Mouse (Mus musculus) midbrain, embryonic 16.5 days (tissue): ENCODE results near the gene Rps27a. TPM values are rescaled to one million over a fixed set of nuclear protein-coding genes. Genes with fewer than 3 reads are reported as not detected.

Experiments
- ATAC-seq: fragments of 200-750 bp; cut with Nextera tagmentation; 2 replicates; pipeline ENCODE4 v1.8.0; 2017; ENCODE audit warnings: moderate TSS enrichment
- H3K27ac ChIP-seq: fragments of 300-500 bp; sonication (generic); 2 replicates; pipeline ENCODE4 v1.5.1; 2014; ENCODE audit warnings: mild to moderate bottlenecking, low read length, mixed read lengths
- H3K27me3 ChIP-seq: fragments of 300-500 bp; sonication (generic); 2 replicates; pipeline ENCODE4 v1.6.1; 2014; ENCODE audit warnings: low read depth, low read length, mixed read lengths; ENCODE audit not compliant: control insufficient read depth, insufficient read depth
- H3K36me3 ChIP-seq: fragments of 300-500 bp; sonication (generic); 2 replicates; pipeline ENCODE4 v1.6.1; 2014; ENCODE audit warnings: mild to moderate bottlenecking, low read length, moderate library complexity, mixed read lengths; ENCODE audit not compliant: control insufficient read depth, insufficient read depth
- H3K4me1 ChIP-seq: fragments of 300-500 bp; sonication (generic); 2 replicates; pipeline ENCODE4 v1.6.1; 2014; ENCODE audit warnings: mild to moderate bottlenecking, low read length, mixed read lengths; ENCODE audit not compliant: control insufficient read depth, insufficient read depth
- H3K4me2 ChIP-seq: fragments of 300-500 bp; sonication (generic); 2 replicates; pipeline ENCODE4 v1.6.1; 2014; ENCODE audit warnings: mild to moderate bottlenecking, low read length, mixed read lengths
- H3K4me3 ChIP-seq: fragments of 300-500 bp; sonication (generic); 2 replicates; pipeline ENCODE4 v1.5.1; 2014; ENCODE audit warnings: low read depth, mild to moderate bottlenecking, low read length, moderate library complexity, mixed read lengths
- H3K9ac ChIP-seq: fragments of 300-500 bp; sonication (generic); 2 replicates; pipeline ENCODE4 v1.6.1; 2014; ENCODE audit warnings: low read depth, low read length, mixed read lengths
- H3K9me3 ChIP-seq: fragments of 300-500 bp; sonication (generic); replicated peaks from 2 replicates; pipeline ENCODE4 v1.6.1; 2014; ENCODE audit warnings: mild to moderate bottlenecking, low read length, mixed read lengths; ENCODE audit not compliant: control insufficient read depth, poor library complexity, severe bottlenecking
- WGBS: fragments of 180-500 bp; shearing (Covaris S2); extraction: QIAGEN DNeasy Blood & Tissue Kit; methylation state at CpG from one replicate; pipeline ENCODE4 v1.1.7; 2014; 5-methylcytosine and 5-hydroxymethylcytosine counted together
- polyA plus RNA-seq: library from polyadenylated mRNA; unstranded; fragments of >200 nt; fragmentation: Nextera tagmentation; extraction: Ambion mirVana; gene quantifications from 2 replicates; pipeline ENCODE4 v1.2.1, GENCODE M21; 2015

The Rps27a gene
- 485 and 507 TPM in 2 replicates for polyA plus RNA-seq

- peak within 1 kb of the TSS; percentile 71 for H3K4me2 ChIP-seq
- peak within 1 kb of the TSS; percentile 88 for H3K9ac ChIP-seq
- H3K4me3 ChIP-seq = peak within 1 kb of the TSS; percentile 86
- ATAC-seq = peak; percentile 99
- H3K27me3 ChIP-seq = no peaks in the 10 kb centered on the region
- under 1% methylated on average over 46 of the region's 46 CpGs for WGBS
- peaks cover 13% of the 10 kb centered on the region for H3K36me3 ChIP-seq
- H3K9me3 ChIP-seq = no peaks in the 10 kb centered on the region
- peak within 1 kb of the TSS; percentile 94 for H3K27ac ChIP-seq
- H3K4me1 ChIP-seq = peaks cover 13% of the 10 kb centered on the region
Measured at GRCm38 (mm10) chr11:29547752-29548503, at the start of gene Rps27a, which contains the start of gene Clhc1. TSS of gene Rps27a (minus strand) at chr11:29548109. TSS of gene Clhc1 (plus strand) at chr11:29547950.

GRCm38 (mm10) chr11:29597159-29597558 lies 49.2 kb upstream of the Rps27a start:
- Histone ChIP-seq H3K4me2 (no peak overlapping the region), H3K4me1 (no peaks in the 10 kb centered on the region), H3K27ac (no peak overlapping the region), H3K9ac (no peak overlapping the region), H3K9me3 (no peaks in the 10 kb centered on the region), H3K36me3 (no peaks in the 10 kb centered on the region), H3K27me3 (no peaks in the 10 kb centered on the region), H3K4me3 (no peak overlapping the region)
- ATAC-seq = no peak

- no peak for ATAC-seq
- Histone ChIP-seq H3K4me1 (no peaks in the 10 kb centered on the region), H3K4me3 (no peak overlapping the region), H3K9ac (no peak overlapping the region), H3K4me2 (no peak overlapping the region), H3K9me3 (no peaks in the 10 kb centered on the region), H3K27me3 (no peaks in the 10 kb centered on the region), H3K36me3 (no peaks in the 10 kb centered on the region), H3K27ac (no peak overlapping the region)
Measured at GRCm38 (mm10) chr11:29595217-29595616, 47.3 kb upstream of the Rps27a start.

GRCm38 (mm10) chr11:29579610-29580009 lies 31.7 kb upstream of the Rps27a start:
- Histone ChIP-seq H3K9ac (no peak overlapping the region), H3K36me3 (no peaks in the 10 kb centered on the region), H3K27ac (no peak overlapping the region), H3K9me3 (no peaks in the 10 kb centered on the region), H3K4me3 (no peak overlapping the region), H3K4me1 (no peaks in the 10 kb centered on the region), H3K4me2 (no peak overlapping the region), H3K27me3 (no peaks in the 10 kb centered on the region)
- no peak for ATAC-seq

- Histone ChIP-seq H3K36me3 (no peaks in the 10 kb centered on the region), H3K4me2 (no peak overlapping the region), H3K4me1 (no peaks in the 10 kb centered on the region), H3K27ac (no peak overlapping the region), H3K4me3 (no peak overlapping the region), H3K27me3 (no peaks in the 10 kb centered on the region), H3K9ac (no peak overlapping the region), H3K9me3 (no peaks in the 10 kb centered on the region)
- WGBS = 75% methylated on average over 2 of the region's 2 CpGs
- ATAC-seq = no peak
Measured at GRCm38 (mm10) chr11:29572656-29573055, 24.7 kb upstream of the Rps27a start.

GRCm38 (mm10) chr11:29571536-29571935 lies 23.6 kb upstream of the Rps27a start:
- no peak overlapping the region for H3K27ac ChIP-seq
- no peaks in the 10 kb centered on the region for H3K4me1 ChIP-seq
- no peak overlapping the region for H3K4me2 ChIP-seq
- H3K36me3 ChIP-seq = no peaks in the 10 kb centered on the region
- H3K27me3 ChIP-seq = no peaks in the 10 kb centered on the region
- H3K4me3 ChIP-seq = no peak overlapping the region
- ATAC-seq = no peak
- H3K9me3 ChIP-seq = no peaks in the 10 kb centered on the region
- WGBS = 77% methylated on average over 3 of the region's 3 CpGs
- no peak overlapping the region for H3K9ac ChIP-seq

- H3K4me1 ChIP-seq = no peaks in the 10 kb centered on the region
- no peak overlapping the region for H3K4me3 ChIP-seq
- no peak overlapping the region for H3K4me2 ChIP-seq
- H3K27ac ChIP-seq = no peak overlapping the region
- H3K9ac ChIP-seq = no peak overlapping the region
- no peaks in the 10 kb centered on the region for H3K27me3 ChIP-seq
- H3K36me3 ChIP-seq = no peaks in the 10 kb centered on the region
- WGBS = 83% methylated on average over 2 of the region's 2 CpGs
- no peaks in the 10 kb centered on the region for H3K9me3 ChIP-seq
- no peak for ATAC-seq
Measured at GRCm38 (mm10) chr11:29563406-29563805, 15.5 kb upstream of the Rps27a start.

GRCm38 (mm10) chr11:29560990-29561389 lies 13.1 kb upstream of the Rps27a start:
- no peaks in the 10 kb centered on the region for H3K4me1 ChIP-seq
- H3K4me3 ChIP-seq = no peak overlapping the region
- no peaks in the 10 kb centered on the region for H3K36me3 ChIP-seq
- 89% methylated on average over 3 of the region's 3 CpGs for WGBS
- no peaks in the 10 kb centered on the region for H3K27me3 ChIP-seq
- no peak for ATAC-seq
- H3K27ac ChIP-seq = no peak overlapping the region
- H3K4me2 ChIP-seq = no peak overlapping the region
- no peak overlapping the region for H3K9ac ChIP-seq
- no peaks in the 10 kb centered on the region for H3K9me3 ChIP-seq

- Histone ChIP-seq H3K4me1 (no peaks in the 10 kb centered on the region), H3K36me3 (no peaks in the 10 kb centered on the region), H3K9ac (no peak overlapping the region), H3K4me2 (no peak overlapping the region), H3K4me3 (no peak overlapping the region), H3K9me3 (no peaks in the 10 kb centered on the region), H3K27me3 (no peaks in the 10 kb centered on the region), H3K27ac (no peak overlapping the region)
- WGBS = 90% methylated on average over 9 of the region's 9 CpGs
- ATAC-seq = no peak
Measured at GRCm38 (mm10) chr11:29560452-29560851, 12.5 kb upstream of the Rps27a start.
